35 mouse cellular contexts compared by ENCODE assay signal in the genomic region with DNA sequence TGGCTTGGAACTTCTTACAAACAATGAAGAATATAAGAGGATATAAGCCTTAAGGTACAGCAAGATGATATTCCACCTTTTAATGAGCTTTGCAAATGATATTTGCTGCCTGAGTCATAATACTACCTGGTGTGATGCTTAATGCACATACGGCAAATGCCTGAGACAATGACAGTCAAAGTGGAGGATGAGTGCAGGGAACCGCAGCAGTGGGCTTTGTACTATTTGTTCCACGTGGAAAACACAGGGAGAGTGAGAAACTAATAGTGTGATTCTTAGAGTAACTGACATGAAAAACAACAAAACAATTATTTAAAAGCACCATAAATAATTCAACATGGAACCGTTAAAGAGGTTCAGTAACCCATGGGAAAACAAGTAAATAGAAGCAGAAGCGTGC.
"Had no signal": no experiment of that assay in that cellular context is flagged by ENCODE, and none has a peak within 500 bp of the region (broad histone marks: within the 10 kb centered on the region; RNA-seq: fewer than 3 reads in every experiment).

No protein-coding gene starts in this region.

- H3K4me1 ChIP-seq: heart, embryonic 10.5 days; heart, embryonic 12.5 days; heart, embryonic 13.5 days; heart, embryonic 15.5 days; hindbrain, embryonic 12.5 days; intestine, embryonic 15.5 days had no signal

- H3K9ac ChIP-seq: heart, embryonic 12.5 days; heart, embryonic 13.5 days; heart, embryonic 15.5 days; hindbrain, embryonic 12.5 days; hindbrain, embryonic 13.5 days; hindbrain, embryonic 14.5 days; hindbrain, embryonic 15.5 days; intestine, embryonic 15.5 days; kidney, embryonic 15.5 days had no signal

- H3K4me3 ChIP-seq: heart, embryonic 10.5 days; heart, embryonic 12.5 days; heart, embryonic 13.5 days; heart, embryonic 15.5 days; hindbrain, embryonic 10.5 days; hindbrain, embryonic 12.5 days; hindbrain, embryonic 13.5 days; hindbrain, embryonic 15.5 days; intestine, embryonic 15.5 days; kidney, embryonic 15.5 days; layer of hippocampus, adult 2 months had no signal

- ATAC-seq: hindbrain, embryonic 16.5 days; hindbrain, postnatal 0 days; inflammation-experienced regulatory T-cells, adult 6 months; intestine, embryonic 15.5 days; intestine, embryonic 16.5 days; intestine, postnatal 0 days had no signal

- H3K36me3 ChIP-seq: heart, embryonic 10.5 days; heart, embryonic 12.5 days; heart, embryonic 13.5 days; heart, embryonic 15.5 days; hindbrain, embryonic 10.5 days; hindbrain, embryonic 12.5 days; hindbrain, embryonic 13.5 days; hindbrain, embryonic 15.5 days; intestine, embryonic 15.5 days; kidney, embryonic 15.5 days had no signal

- H3K27me3 ChIP-seq: heart, embryonic 12.5 days; heart, embryonic 13.5 days; heart, embryonic 15.5 days; hindbrain, embryonic 12.5 days; hindbrain, embryonic 13.5 days; hindbrain, embryonic 15.5 days; intestine, embryonic 15.5 days; kidney, embryonic 15.5 days had no signal

- H3K27ac ChIP-seq: heart, embryonic 10.5 days; heart, embryonic 13.5 days; heart, embryonic 15.5 days; hindbrain, embryonic 10.5 days; hindbrain, embryonic 12.5 days; hindbrain, embryonic 13.5 days; hindbrain, embryonic 14.5 days; hindbrain, embryonic 15.5 days; hindbrain, postnatal 0 days; intestine, embryonic 15.5 days; kidney, embryonic 15.5 days; kidney, postnatal 0 days; layer of hippocampus, adult 2 months had no signal

- H3K4me2 ChIP-seq: heart, embryonic 11.5 days; heart, embryonic 12.5 days; heart, embryonic 13.5 days; heart, embryonic 15.5 days; hindbrain, embryonic 12.5 days; hindbrain, embryonic 13.5 days; hindbrain, embryonic 14.5 days; hindbrain, embryonic 15.5 days; intestine, embryonic 15.5 days; kidney, embryonic 15.5 days had no signal

- H3K9me3 ChIP-seq: heart, embryonic 10.5 days; heart, embryonic 12.5 days; heart, embryonic 13.5 days; heart, embryonic 15.5 days; hindbrain, embryonic 10.5 days; hindbrain, embryonic 12.5 days; hindbrain, embryonic 13.5 days; hindbrain, embryonic 15.5 days; intestine, embryonic 15.5 days; kidney, embryonic 15.5 days had no signal

- DNase-seq: heart, postnatal 10 days; heart, postnatal 14 days; heart, postnatal 36 days; heart, postnatal 4 days; kidney, adult 11 months; kidney, adult 18-20 months; kidney, adult 2 months; kidney, adult 8-10 months; kidney, adult 9 months; kidney, postnatal 10 days; kidney, postnatal 14 days; kidney, postnatal 25 days; kidney, postnatal 36 days; kidney, postnatal 4 days; layer of hippocampus, adult 9-11 months; layer of hippocampus, postnatal 36 days had no signal
